Mouse (Mus musculus): ENCODE results near the gene Sncg. TPM values are rescaled to one million over a fixed set of nuclear protein-coding genes. Genes with fewer than 3 reads are reported as not detected.
"Not testable (repeated sequence)": the region's sequence is repeated elsewhere in the genome, so short reads cannot be mapped to it uniquely, and the experiment has no call there.

The Sncg gene
- total RNA-seq (2014; fragmentation: Nextera tagmentation) (not detected in 2 replicates), total RNA-seq (2017) (not detected in 2 replicates)

DNA sequence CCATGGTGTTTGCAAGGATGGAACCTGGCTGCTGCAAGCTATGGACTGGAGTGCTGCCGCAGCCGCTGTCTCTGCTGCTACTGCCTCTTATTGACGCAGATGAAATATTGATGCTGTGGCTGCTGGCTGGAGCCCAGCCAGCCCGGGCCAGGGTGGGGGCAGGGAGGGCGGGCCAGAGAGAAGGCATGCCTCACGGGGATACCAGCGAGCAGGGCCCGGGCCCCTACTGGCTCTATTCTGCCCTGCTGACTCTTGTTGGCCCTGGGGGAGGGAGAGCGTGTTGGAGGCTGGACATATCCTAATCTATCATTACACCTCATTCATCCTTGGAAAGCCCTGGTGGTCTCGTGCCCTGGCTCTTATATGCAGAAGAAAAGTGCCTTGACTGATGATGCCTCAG, at the start of gene Sncg:
Sncg (minus strand) TSS at position 213 of the 400 bp plus-strand sequence.
- ATAC-seq (replicated peaks; ENCODE audit: poor library complexity, severe bottlenecking): no peak

DNA sequence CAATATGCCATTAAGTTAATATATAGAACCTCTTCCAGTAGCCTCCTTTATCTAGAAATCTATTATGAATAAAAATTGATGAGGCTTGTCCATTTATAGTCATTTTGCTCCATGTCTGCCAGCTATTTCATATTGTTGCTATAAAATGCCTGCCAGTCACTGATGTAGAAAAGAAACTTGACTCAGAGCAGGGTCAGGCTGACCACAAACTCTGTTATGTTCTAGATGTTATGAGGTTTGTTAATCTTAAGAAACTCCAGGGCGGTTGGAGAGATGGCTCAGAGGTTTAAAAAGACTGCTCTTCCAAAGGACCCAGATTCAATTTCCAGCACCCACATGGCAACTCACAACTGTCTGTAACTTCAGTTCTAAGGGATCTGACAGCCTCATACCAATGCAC, 46.5 kb upstream of the Sncg start:
- no peak for ATAC-seq (replicated peaks; ENCODE audit: poor library complexity, severe bottlenecking)

DNA sequence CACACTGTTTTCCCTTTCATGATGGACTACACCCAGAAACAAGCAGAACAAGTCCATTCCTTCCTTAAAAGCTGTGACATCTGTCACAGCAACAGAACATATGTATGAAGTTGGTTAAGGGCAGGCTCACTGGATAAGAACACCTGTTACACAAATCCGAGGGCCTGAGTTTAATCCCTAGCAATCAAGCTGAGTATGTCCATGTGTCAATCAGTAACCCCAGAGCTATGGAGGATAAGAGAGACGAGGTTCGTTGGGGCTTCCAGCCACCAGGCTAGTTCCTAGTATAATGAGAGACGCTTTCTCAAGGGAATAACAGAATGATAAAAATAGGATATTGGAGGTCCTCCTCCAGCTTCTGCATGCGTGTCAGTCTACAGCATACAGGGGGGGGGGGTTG, 42.9 kb upstream of the Sncg start:
- ATAC-seq (replicated peaks; ENCODE audit: poor library complexity, severe bottlenecking): no peak

DNA sequence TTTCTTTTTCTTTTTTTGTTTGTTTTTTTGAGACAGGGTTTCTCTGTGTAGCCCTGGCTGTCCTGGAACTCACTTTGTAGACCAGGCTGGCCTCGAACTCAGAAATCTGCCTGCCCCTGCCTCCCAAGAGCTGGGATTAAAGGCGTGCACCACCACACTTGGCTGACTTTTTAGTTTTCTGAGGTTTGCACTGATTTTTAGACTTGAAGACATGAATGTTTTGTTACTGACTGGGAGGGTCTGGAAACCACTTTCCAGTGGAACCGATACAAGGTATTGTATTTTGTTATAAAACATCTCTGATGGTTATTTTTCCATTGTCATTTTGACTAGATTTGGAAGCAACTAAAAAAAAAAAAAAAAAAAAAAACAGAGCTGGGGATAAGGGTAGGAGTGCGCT, 42.4 kb upstream of the Sncg start:
- not testable (repeated sequence) for ATAC-seq (replicated peaks; ENCODE audit: poor library complexity, severe bottlenecking)

DNA sequence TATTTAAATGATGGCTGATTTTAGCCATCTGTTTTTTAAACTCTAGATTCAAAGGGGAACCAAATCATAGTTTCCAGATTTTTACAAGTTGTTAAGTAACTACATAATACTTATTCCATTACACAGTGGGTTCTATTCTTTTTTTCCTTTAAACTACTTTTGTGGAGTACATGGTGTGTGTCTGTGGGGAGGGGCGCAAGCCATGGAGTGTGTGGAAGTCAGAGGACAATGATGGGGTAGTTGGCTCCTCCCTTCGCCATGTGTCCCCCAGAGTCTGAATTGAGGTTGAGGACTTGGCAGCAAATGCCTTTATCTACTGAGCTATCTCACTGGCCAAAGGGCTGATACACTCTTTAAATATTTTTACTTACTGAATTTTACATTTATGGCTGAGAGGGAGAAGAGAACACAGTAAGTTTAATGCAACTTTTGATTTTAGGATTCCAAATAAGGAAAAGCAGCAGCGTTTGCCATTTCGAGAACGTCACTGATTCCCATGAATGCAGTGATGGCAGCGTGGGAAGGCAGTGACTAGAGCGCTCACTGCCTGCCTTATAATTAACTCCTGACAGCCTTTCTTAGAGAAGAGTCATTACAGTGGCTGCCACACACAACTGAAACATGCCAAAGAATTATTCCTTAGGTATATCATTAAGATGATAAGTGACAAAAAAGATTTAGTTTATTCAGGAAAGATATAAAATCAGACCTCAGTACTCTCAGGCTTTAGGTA, 37.7 kb upstream of the Sncg start:
- ATAC-seq (replicated peaks; ENCODE audit: poor library complexity, severe bottlenecking): no peak

- ATAC-seq (replicated peaks; ENCODE audit: poor library complexity, severe bottlenecking): no peak
Observed at GRCm38 (mm10) chr14:34410716-34411115, 36.1 kb upstream of the Sncg start.

DNA sequence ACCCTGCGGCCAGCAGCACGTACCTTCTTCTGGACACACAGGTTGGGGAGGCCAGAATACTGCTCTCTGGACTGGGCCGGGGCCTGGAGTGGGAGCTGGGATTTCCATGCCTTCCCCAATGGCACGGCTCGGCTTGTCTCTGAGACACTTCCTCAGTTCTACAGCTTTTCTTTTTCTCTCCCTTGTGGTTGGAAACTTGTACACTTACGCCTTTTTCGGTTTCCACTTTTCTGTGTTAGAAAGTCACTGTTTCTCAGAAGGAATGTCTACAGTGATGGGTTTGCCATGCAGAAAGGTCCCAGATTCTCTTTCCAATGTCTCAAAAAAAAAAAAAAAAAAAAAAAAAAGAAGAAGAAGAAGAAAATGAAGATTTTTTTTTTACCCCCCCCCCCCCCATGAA, 28.8 kb upstream of the Sncg start:
- ATAC-seq (replicated peaks; ENCODE audit: poor library complexity, severe bottlenecking): no peak

DNA sequence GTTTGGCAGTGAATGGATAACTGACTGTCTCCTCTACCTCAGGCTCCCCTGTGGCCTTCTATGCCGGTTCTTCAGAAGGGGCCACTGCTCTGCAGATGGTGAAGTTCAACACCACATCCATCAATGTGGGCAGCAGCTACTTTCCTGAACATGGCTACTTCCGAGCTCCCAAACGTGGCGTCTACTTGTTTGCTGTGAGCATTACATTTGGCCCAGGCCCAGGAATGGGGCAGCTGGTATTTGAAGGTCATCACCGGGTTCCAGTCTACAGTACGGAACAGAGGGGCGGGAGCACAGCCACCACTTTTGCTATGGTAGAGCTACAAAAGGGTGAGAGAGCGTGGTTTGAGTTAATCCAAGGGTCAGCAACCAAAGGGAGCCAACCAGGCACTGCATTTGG, 28.3 kb upstream of the Sncg start:
- no peak for ATAC-seq (replicated peaks; ENCODE audit: poor library complexity, severe bottlenecking)

- ATAC-seq (replicated peaks; ENCODE audit: poor library complexity, severe bottlenecking): peak; percentile 99
Observed at GRCm38 (mm10) chr14:34401135-34401534, 26.5 kb upstream of the Sncg start.

DNA sequence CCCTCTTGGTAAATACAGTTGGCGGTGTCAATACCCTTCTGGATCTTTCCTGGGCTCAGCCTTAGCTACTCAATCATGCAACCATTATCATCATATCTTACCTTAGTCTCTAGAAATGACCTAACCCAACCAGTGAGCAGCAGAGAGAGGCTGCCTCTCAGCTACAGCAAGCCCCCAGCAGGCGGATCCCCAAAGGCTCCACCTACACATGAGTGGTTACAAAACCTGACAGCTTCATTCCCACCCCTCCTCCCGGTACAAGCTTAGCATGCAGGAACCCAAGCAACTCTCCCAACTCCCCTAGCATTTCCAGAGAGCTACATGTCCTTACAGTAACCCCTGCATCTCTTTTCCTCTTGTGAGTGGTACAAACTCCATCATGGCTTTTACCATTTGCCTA, 25.4 kb upstream of the Sncg start:
- ATAC-seq (replicated peaks; ENCODE audit: poor library complexity, severe bottlenecking): no peak

GRCm38 (mm10) chr14:34399301-34399700, 24.7 kb upstream of the Sncg start:
- no peak for ATAC-seq (replicated peaks; ENCODE audit: poor library complexity, severe bottlenecking)

DNA sequence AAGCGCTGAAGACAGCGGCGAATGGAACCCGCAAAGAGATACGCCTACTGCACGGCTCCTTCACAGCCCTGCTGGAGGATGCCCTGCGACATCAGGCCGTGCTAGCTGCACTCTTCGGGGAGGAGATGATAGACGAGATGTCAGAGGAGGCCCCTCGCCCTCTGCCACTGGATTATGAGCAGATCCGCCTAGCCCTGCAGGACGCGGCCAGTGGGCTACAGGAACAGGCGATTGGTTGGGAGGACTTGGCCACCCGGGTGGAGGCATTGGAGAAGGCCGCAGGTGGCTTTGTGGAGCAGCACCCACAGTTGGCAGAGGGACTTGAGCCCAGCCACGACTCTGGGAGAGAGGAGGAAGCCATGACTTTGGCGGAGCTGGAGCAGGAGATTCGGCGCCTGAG, 24.3 kb upstream of the Sncg start:
- ATAC-seq (replicated peaks; ENCODE audit: poor library complexity, severe bottlenecking): no peak

- ATAC-seq (replicated peaks; ENCODE audit: poor library complexity, severe bottlenecking): no peak
Observed at GRCm38 (mm10) chr14:34397871-34398270, 23.3 kb upstream of the Sncg start.

DNA sequence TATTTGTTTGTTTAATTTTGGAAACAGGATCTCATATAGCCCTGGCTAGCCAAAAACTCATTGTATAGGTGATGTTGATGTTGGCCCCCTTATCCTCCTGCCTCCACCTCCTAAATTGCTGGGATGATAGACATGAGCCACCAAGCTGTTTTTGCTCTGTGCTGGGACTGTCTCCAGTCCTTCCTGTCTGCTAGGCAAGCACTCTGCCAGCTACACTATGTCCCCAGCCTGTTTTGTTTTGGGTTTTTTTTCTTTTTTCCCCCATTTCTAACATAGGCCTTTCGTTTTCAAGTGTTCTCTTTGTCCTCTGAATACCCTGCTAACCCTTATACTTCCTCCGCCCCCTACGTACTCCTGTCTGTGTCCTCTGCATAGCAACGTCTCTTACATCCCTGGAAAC, 18.7 kb upstream of the Sncg start:
- no peak for ATAC-seq (replicated peaks; ENCODE audit: poor library complexity, severe bottlenecking)

DNA sequence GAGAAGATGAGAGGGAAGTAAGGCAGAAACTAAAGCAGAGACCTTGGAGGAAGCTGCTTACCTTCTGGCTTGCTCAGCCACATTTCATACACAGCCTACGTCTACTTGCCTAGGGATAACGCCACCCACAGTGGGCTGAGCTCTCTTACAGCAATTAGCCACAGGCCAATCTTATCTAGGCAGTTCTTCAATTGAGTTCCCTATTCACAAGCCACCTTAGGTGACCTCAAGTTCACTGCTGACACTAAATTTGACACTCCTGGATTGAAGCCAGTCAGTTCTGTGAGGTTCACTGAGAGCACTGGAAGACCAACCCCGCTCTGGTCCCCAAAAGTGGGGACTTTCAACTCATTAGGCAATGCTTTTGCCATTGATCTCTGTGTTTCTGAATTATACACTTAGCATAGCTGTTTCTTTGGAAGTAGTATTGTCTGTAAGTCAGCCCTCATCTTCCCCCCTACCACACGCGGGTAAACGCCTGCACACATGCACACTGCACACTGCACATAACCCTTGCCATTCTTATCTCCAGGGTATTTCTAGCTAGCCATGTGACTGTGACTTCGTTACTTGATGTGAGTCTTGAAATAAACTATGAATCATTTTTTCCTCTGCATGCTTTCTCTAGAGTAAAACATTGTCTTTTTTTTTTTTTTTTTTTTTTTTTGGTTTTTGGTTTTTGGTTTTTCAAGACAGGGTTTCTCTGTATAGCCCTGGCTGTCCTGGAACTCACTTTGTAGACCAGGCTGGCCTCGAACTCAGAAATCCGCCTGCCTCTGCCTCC, 8.5 kb upstream of the Sncg start:
- ATAC-seq (replicated peaks; ENCODE audit: poor library complexity, severe bottlenecking): no peak

- ATAC-seq (replicated peaks; ENCODE audit: poor library complexity, severe bottlenecking): no peak
Observed at GRCm38 (mm10) chr14:34378560-34379331, 4.2 kb upstream of the Sncg start.

GRCm38 (mm10) chr14:34377121-34377520, 2.5 kb upstream of the Sncg start:
- no peak for ATAC-seq (replicated peaks; ENCODE audit: poor library complexity, severe bottlenecking)

GRCm38 (mm10) chr14:34375941-34376340, 1.4 kb upstream of the Sncg start:
- no peak for ATAC-seq (replicated peaks; ENCODE audit: poor library complexity, severe bottlenecking)

GRCm38 (mm10) chr14:34375415-34375904, 871 bp upstream of the Sncg start, which contains the start of gene Mmrn2:
TSS of gene Mmrn2 (plus strand) at chr14:34375465.
- no peak for ATAC-seq (replicated peaks; ENCODE audit: poor library complexity, severe bottlenecking)

GRCm38 (mm10) chr14:34373581-34373980, 1.0 kb downstream of the Sncg start:
- no peak for ATAC-seq (replicated peaks; ENCODE audit: poor library complexity, severe bottlenecking)

- no peak; the same call in 1 of the 2 replicates for ATAC-seq (replicated peaks; ENCODE audit: poor library complexity, severe bottlenecking)
Observed at GRCm38 (mm10) chr14:34372646-34373045, 1.9 kb downstream of the Sncg start.

All from granulocyte monocyte progenitor cell, adult 5-6 weeks (primary cell).